Mouse (Mus musculus): Measurements from ENCODE around the gene Wasf2. TPM values are rescaled to one million over a fixed set of nuclear protein-coding genes. Genes with fewer than 3 reads are reported as not detected.
"Not testable (repeated sequence)": the region's sequence is repeated elsewhere in the genome, so short reads cannot be mapped to it uniquely, and the experiment has no call there.

The Wasf2 gene
- polyA plus RNA-seq, 1 experiment = 44.4 TPM

DNA sequence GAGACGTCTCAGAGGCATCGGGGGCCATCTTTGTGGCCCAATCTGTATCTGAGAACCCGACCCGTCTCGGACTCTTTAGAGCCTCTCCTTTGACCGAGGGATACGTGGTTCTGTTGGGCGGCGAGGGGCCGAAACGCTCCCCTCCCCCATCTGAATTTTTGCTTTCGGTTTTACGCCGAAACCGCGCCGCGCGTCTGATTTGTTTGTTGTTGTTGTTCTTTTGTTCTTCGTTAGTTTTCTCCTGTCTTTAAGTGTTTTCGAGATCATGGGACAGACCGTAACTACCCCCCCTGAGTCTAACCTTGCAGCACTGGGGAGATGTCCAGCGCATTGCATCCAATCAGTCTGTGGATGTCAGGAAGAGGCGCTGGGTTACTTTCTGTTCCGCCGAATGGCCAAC lies 33.6 kb upstream of the Wasf2 start:
- DNase-seq (ENCODE audit: low spot score) = not testable (repeated sequence)

DNA sequence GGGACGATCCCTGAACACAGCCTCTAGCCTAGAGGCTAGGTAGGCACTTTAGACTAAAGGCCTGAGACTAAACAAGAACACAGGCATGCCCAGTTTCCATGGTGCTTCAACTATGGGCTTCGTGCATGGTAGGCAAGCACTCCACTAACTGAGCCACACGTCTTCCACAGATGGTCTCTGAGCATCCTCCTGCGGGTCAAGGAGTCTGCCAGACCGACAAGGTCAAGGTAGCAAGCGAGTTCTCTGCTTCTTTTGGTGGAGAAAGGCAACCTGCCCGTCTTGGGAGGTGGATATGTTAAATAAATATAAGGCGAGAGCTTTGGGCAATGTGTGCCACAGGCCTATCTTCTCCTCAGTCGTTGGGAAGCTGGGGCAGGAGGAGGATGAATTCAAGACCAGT lies 28.6 kb upstream of the Wasf2 start:
- no peak for DNase-seq (ENCODE audit: low spot score)

DNA sequence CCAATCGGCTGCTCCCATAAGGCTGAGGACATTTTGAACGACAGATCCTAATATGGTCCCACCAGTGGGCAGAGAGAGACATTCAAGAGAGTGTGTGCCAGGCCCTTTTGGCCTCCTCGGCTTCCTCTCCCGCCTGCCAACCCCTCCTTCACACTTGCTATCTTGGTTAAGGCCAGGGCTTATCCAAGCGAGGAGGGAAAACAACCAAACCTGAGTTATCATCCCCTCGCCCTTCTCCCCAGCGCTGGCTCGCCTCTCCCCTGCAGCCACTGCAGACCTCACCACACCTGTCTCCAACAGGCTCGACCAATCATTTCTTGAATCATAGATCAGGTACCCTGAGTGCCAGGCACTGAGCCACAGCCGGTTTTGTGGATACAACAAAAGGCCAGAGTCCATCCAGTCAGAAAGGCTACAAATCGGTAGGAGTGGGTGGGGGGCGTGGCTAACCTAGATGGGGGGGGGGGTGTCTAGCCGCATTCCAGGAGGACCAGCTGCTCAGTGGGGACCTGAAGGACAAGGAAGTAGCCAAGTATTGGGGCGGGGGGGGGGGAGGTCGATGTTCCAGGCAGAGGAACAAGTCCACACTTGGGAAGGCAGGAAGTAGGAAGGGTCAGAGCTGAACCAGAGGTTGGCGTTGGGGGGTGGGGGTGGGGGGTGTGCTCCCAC lies 26.6 kb upstream of the Wasf2 start:
- DNase-seq (ENCODE audit: low spot score) = no peak

DNA sequence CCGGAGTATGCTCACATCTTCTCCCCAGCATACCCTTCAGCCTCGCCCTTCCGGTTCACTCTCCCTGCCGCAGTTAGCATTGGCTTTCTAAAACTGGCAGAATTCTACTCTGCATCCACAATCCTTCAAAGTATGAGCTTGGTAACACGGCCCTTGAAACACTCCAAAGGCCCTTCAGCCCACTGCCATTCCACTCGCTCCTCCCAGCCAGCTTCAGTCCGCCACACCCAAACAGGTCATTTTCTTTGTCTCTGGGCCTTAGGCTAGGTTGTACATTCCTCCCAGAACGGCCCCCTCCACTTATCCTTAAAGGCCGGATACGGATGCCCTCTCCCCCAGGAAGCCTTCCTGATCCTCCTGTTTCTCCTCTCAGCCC lies 26.1 kb upstream of the Wasf2 start:
- no peak for DNase-seq (ENCODE audit: low spot score)

DNA sequence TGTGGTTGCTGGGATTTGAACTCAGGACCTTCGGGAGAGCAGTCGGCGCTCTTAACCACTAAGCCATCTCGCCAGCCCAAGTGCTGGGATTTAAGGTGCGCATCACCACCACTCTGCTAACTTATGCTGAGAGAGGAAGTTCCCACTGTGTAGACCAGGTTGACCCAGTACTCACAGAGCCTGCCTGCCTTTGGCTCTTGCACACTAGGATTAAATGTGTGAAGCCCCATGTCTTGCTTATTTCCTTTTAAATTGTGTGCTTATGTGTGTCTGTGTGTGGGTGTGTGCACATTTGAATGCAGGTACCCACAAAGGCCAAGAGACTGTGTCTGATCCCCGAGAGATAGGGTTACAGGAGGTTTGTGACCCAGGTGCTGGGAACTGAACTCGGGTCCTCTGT lies 23.6 kb upstream of the Wasf2 start:
- DNase-seq (ENCODE audit: low spot score) = no peak

DNA sequence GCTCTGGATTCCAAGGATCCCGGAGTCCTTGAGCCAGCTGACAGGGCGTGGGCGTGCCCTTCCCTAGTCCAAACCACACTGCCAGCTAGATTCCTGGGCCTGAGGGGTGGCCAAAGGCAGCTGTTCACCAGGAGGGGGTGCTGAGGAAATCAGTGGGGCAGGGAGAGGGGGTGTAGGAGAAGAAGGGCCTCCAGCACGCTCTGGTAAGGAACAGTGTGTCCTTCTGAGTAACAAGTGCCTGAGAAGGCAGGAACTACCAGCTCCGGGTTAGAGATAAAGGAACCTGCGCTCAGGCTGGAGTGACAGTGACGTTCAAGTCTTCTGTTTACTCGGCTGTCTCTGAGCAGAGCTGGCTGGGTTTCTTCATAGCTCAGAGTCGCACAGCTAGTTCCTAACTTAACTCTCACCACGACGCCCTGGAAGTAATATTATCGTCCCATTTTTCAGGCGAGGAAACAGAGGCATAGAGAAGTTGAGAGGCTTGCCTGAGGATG lies 22.5 kb upstream of the Wasf2 start:
- DNase-seq (ENCODE audit: low spot score) = no peak

DNA sequence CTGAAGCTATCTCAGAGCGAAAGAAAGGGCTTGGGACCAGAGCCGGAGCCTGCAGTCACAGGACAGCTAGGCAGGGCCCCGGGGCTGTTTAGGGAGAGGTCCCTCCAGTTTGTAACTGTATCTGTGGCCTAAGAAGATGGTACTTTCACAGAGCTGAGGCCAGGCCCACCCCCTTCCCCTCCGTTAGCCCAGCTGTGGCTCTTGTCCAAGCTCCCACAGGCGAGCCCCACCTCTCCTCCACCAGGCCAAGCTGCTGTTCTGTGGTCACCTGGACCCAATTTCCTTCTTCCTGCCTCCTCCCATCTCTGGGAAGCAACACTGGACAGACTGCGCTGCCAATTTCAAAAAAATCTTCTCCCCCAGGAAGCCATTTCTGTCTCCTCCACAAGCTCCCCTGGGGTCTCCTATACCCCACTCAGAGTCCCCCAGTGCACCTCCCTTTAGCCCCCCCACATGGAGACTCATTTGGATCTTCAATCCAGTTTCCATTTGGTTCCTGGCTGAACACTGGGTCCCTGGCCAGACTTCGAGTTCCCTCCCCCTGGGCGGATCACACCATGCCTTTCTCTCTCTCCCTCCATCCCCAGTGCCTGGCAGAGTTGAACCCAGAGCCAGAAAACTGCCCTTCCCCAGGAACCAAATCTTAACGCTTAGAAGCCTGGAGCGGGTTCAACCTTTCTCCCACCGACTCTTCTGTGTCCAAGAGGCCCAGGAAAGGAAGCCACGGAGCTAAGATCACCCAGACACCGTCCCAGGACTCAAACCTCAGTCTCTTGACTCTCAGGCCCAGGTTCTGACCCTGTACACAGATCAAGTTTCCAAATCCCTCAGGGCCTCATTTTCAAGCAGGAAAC lies 21.6 kb upstream of the Wasf2 start:
- no peak for DNase-seq (ENCODE audit: low spot score)

DNA sequence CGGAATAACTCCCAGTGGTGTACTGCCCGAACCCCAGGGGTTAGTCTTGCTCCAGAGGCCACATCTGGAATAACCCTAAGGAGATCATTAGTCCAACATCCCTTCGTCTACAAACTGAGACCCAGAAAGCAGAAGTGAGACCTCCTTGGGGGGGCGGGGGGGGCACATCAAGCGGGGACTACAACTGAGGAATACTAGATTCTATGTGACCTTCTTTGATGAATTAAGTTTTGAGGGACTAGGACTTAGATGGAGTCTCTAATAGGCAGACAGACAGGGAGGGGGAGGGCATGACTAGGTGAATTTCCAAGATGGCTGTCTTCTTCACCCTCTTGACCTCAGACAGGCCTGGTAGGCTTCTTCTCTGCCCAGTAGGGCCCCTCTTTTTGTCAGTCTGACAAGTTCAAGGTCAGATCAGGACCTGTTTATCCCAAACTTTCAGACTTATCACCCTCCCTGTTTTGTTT lies 20.9 kb upstream of the Wasf2 start:
- no peak for DNase-seq (ENCODE audit: low spot score)

DNA sequence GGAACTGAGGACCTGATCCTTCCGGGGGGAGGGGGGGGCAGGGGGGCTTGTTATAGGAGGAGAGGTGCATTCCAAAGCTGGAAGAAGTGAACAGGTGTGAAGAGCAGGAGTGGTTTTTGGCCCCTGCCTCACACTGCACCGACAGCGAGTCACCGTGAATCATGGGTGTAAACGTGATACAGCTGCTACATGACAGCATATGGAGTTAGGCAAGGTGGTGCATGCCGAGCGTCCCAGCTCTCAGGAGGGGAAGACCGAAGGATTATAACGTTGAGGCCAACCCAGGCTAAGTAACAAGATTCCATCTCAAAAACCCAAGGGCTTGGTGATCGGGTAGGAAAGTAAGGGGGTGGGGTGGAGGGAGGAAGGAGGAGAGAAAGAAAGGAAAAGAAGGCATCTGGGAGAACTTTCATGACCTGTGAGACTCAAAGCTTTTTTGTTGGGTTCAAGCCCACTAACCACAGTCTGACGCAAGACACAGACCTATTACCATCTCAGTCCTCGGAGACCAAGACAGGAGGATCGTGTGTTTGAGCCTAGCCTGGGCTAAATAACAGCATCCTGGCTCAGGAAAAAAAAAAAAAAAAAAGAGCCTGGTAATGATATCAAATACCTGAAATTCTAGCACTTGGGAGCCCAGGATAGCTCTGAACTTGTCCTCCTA lies 18.0 kb upstream of the Wasf2 start:
- no peak for DNase-seq (ENCODE audit: low spot score)

DNA sequence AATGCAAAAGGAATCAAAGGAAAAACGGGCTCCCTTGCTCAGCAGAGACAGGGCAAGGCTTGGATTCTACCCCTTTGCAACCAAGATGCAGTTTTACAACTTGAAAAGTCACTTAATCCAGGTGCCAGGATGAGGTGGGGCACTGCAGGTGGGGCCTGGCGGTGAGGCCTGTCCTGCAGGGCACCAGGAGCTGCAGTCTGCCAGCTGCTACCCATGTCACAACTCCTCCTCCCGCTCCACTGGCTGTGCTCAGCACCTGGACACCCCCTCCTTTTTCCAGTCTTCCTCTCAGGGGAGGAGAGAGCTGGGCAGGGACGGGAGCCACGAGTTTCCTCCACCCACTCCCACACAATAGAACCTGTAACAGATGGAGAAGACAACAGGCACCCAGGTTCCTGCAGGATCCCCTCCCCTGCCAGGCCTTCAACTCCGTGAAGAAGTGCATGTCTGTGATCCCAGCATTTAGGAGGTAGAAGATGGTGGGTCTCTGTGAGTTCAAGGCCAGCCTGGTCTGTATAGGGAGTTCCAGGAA lies 16.9 kb upstream of the Wasf2 start:
- no peak for DNase-seq (ENCODE audit: low spot score)

DNA sequence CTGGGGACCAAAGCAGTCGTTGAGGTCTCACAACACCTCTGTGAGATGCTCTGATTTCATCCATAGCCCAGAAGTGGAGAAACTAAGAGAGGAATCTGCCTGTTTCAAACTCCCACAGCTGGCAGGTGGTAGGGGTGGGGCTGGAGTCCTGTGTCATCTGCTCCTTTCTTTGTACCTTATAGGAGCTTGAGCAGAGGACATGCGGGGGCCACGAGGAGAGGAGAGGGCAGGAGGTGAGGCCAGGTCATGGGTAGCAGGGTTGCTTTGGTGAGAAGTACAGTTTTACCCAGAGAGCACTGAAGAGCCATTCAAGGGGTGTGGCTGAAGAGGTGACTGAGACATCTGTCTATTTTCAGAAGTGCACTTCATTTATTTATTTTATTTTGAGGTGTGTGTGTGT lies 15.5 kb upstream of the Wasf2 start:
- DNase-seq (ENCODE audit: low spot score) = no peak

DNA sequence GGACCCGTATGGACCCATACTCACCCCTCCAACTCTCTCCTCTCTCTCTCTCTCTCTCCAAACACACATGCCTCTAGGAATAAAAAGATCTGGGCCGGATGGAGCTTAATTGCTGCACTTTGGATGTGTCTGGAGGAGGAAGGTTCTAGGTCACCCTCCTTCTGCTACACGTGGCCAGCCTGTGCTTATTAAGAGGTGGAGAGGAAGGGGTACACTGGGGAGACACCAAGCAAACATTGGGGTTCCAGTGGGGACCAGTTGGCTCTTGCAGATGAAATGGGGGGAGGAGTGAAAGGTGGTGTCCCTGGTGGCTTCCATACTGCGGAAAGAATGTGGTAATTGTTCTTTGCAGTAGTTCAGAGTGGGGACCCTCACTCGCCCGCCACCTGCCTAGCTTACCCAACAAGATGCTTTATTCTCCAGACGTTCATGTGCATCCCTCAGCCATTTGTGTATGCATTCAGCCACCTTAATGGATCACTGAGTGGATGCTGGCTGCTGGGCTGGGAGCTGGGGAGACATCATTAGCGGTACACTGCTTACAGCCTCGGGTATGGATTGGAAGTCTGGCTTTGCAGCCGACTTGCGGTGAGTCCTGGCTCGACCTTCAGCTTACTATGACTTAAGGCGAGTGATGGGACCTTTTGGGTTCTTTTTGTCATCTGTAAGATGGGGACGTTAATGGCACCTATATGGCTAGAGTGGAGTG lies 14.4 kb upstream of the Wasf2 start:
- DNase-seq (ENCODE audit: low spot score) = no peak

DNA sequence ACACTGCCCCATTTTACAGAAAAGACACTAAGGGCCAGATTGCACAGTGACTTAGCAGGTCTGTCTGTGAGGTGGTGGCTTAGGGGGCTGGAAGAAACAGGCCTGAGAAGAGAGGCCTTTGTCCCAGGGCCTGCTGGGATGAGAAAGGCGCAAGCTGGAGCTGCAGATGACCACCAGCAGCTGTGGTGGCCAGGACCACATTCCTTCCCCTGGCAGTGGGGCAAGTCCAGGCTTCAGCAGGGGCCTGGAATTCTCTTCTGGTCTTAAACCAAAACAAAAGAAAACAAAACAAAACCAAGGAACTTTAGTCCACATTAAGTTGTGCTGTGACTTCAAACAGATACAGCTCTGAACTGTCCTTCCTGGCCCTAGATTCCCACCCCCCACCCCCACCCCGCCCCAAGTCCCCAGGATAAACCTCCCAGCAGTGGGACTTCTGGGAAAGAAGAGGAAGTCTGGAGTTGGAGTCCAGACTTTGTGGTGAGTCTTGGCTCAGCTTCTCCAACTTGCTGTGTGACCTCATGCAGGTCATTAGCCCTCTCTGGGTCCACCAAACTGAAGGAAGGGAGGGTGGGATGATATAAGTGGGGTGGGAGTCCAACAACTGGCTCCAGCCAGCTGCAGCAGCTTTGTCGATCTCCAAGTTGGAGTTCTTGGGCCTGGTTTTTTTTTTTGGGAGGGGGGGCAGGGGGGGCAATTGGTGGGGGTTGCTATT lies 13.4 kb upstream of the Wasf2 start:
- DNase-seq (ENCODE audit: low spot score) = no peak

DNA sequence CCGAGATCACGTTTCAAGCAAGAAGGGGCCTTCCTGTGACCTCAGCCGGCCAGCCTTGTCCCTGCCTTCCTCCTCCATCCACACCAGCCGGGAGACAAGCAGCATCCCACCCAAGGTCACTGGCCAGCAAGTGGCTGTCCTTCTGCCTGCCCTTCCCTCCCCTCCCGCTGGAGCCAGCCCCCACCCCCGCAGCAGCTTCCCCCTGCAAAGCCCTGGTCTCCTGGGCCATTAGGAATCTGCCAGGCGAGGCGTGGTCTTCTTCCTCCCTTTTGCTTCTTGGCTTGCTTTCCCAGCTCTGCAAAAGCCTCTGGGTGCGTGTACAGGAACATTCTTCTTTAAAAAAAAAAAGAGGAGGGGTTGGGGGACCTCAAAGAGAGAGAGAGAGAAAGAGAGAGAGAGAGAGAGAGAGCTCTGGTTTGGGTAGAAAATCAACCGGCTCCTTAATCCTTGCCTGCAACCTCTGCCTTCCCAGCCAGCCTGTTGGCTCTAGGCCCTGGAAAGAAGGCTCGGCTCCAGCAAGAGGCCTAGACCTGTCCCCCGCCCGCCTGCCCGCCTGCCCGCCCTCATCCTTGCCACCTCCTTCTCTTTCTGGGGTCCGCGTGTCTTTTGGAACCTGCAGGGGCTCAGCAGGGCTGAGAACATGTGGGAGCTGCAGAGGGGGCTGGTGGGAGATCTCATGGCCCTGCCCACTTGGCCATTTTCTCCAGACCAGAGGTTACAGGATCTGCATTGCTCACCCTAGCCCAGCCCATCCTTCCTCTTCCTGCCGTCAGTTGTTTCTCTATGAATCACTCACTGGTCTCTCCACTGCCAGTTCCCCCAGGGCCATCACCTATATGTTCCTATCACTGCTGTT lies 12.5 kb upstream of the Wasf2 start:
- peak; percentile 61 for DNase-seq (ENCODE audit: low spot score)

DNA sequence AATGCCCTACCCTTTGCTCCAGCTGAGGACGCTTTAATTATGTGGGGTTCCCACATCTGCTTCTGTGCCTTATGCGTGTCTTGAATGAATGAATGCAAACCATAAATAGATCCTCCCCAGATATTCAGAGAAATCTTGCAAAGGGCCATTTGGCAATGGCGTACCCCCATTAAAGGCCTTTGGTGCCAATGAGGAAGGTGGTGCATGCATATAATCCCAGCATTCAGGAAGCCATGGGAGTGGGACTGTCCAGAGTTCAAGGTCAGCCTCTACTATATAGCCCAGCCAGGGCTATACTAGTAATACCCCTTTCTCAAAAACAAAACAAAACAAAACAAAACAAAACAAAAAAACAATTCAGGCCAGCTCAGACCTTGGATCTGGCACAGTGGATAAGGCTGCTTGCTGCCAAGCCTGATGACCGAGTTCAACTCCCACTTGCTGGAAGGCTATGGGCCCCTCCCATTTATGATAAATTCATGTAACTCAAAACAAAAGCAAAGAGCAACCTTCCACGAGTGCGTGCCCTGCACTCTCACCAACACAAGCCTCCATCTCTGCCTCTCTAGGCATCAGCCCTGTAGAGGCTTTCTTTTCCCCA lies 11.4 kb upstream of the Wasf2 start:
- DNase-seq (ENCODE audit: low spot score) = no peak

DNA sequence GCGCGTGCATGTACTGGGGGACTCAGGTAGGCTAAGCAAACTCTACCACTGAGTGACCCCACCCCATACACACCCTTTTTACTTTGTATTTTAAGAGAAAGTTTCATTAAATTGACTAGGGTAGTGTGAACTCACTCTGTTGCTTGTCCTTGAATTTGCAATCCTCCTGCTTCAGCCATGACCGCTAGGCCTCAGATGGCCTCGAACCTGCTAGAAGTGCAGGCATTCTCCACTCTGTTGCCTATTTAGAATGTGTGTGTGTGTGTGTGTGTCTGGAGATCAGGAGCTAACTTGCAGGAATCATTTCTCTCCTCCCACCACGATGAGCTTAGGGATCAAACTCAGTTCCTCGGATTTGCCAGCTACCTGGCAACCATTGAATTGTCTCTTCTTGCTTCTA lies 10.7 kb upstream of the Wasf2 start:
- no peak for DNase-seq (ENCODE audit: low spot score)

DNA sequence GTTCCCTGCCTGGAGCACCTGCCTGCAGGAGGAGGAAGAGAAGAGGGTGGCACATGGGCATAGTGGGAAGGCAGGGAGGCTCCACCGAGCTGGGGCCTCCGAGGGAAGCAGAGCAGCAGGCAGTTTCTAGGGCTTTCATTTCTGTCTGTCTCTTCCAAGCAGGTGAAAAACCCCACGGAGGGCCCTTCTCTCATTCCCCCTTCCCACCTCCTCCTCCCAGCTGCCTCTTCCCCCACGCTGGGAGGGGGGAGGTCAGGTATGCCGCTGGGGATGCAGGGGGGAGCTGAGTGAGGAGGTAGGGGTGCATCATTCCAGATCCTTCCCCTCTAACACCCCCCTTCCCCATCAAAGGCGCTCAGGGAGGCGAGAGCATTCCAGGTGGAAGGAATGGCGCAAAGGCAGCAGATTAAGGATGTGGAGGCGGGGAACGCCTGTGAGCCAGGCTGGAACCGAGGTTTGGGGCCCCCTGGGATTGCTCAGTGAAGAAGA lies 9.4 kb upstream of the Wasf2 start:
- DNase-seq (ENCODE audit: low spot score) = no peak

DNA sequence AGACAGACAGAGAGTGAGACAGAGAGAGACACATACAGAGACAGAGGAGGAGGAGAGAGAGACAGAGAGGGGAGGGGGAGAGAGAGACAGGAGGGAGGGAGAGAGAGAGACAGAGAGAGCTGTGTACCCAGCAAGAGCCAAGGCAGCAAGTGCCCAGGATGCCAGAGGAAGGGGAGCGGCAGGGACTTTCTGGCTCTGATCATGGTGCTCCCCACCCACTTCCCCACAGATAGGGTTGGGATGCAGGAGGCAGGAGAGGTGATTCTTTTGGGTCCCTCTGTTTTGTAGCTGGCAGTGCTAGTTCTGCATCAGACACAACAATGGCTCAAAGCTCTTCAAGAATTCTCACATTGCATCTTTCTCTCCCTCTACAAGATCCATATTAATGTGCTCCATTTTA lies 8.9 kb upstream of the Wasf2 start:
- no peak for DNase-seq (ENCODE audit: low spot score)

DNA sequence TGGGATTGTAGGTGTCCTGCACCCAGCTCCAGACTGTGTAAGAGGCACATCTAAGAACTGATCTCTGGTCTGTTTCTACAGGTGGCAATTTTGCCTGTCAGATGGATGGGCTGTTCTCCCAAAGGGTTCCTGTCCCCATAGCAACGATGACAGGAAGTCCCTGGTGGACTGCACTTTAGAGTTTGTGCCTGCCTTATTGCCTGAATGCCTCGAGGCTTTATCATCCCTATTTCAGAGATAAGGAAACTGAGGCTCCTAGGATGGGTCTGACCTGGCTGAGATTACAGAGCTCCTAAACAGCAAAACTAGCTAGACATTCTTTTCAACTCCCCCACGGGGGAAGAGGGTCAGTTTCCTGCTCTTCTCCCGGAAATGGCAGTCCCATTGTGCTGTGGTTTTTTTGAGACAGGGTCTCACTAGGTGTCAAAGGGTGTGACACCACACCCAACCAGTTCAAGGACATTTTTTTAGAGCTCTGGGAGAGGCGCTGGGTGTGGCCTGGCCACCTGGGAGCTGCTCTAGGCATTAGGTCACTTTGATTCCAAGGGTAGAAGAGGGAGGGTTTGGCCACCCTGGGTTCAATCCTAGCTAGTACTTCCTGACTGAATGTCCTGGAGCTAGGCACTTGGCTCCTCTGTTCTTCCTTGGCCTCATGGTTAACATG lies 8.2 kb upstream of the Wasf2 start:
- no peak for DNase-seq (ENCODE audit: low spot score)

Measured in urinary bladder, adult 2 months (tissue).